Mouse (Mus musculus) left cerebral cortex, postnatal 10 days (tissue): Measurements from ENCODE around the gene Clps. TPM values are rescaled to one million over a fixed set of nuclear protein-coding genes. Genes with fewer than 3 reads are reported as not detected.

Experiments used
- DNase-seq, 2 experiments: peaks; one replicate each; pipeline ENCODE4 v3.0.0; 2021 to 2022; ENCODE audit warnings: low spot score in 2 of 2, mixed read lengths in 1 of 2; ENCODE audit errors: extremely low spot score in 1 of 2
- intact Hi-C: fragments of 180-260 bp; cut with DNase I; formaldehyde crosslinking; loops from one replicate; pipeline ENCODE4 v1.15.1; 2025
- total RNA-seq, 2 experiments: library from RNA; stranded (reverse); gene quantifications; 2 replicates each; pipeline ENCODE4 v1.2.3; 2021

Clps gene
- total RNA-seq, 2 experiments from 2014 or later: not detected

- intact Hi-C loops: loop anchor here (2.0 to 10.0 kb wide), 2 partner anchors 38 to 298 kb away; no protein-coding TSS in a partner anchor
- DNase-seq: peak; percentile 91 to 94
These were observed 37.8 kb downstream of the Clps start for GRCm38 (mm10) chr17:28522623-28523354.

DNA sequence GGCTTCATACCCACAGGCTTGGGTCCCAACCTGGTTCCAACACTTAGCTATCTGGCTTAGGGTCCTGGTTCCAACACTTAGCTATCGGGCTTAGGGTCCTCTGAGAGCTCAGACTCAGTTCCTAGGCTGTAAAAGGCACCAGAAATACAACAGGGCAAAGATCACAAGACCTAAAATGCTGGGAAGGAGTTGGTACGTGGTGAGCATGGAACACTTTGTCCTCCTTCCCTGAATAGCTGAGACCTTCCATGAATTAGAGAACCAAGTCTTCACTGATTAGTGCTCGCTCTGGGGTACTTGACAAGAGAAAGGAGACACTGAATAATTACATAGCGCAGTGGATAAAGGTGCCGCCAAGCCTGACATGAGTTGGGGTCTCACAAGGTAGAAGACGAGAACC is 38.6 kb downstream of the Clps start:
- no peak for DNase-seq
- intact Hi-C loops: loop anchor here (2.0 to 10.0 kb wide), 2 partner anchors 37 to 297 kb away; no protein-coding TSS in a partner anchor

- intact Hi-C loops: loop anchor here (10.0 kb wide), 1 partner anchor 296 kb away; no protein-coding TSS in a partner anchor
- DNase-seq: no peak
These were observed 39.4 kb downstream of the Clps start for GRCm38 (mm10) chr17:28521071-28521726.

DNA sequence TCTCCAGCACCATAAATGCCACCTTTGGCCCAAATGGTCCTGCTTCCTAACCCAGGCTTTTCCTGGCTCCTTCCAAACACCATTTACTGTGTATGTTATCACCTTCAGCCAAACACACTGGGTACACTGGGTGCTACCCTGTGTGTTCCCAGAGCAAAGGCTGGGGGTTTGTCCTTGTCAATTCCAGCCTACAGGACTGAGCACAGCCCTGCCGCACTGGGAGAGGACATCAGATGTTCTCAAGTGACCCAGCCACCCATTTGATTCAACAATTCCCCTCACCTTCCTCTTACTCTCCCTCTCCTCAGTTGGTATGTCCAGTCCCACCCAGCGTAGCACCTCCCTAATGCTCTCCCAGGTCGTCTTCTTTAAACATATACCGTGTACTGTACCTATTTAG is 40.0 kb downstream of the Clps start:
- no peak for DNase-seq
- intact Hi-C loops: loop anchor here (10.0 kb wide), 1 partner anchor 296 kb away; no protein-coding TSS in a partner anchor

GRCm38 (mm10) chr17:28519827-28520226 is 40.7 kb downstream of the Clps start:
- intact Hi-C loops: loop anchor here (10.0 kb wide), 1 partner anchor 295 kb away; no protein-coding TSS in a partner anchor
- DNase-seq: no peak

- intact Hi-C loops: no loop called here
- peak in 1 of 2 experiments; percentile 36 for DNase-seq
These were observed 41.9 kb downstream of the Clps start for GRCm38 (mm10) chr17:28518615-28519071.

- intact Hi-C loops: no loop called here
- DNase-seq: peak; percentile 79 to 93
These were observed 42.5 kb downstream of the Clps start for GRCm38 (mm10) chr17:28517956-28518614.

DNA sequence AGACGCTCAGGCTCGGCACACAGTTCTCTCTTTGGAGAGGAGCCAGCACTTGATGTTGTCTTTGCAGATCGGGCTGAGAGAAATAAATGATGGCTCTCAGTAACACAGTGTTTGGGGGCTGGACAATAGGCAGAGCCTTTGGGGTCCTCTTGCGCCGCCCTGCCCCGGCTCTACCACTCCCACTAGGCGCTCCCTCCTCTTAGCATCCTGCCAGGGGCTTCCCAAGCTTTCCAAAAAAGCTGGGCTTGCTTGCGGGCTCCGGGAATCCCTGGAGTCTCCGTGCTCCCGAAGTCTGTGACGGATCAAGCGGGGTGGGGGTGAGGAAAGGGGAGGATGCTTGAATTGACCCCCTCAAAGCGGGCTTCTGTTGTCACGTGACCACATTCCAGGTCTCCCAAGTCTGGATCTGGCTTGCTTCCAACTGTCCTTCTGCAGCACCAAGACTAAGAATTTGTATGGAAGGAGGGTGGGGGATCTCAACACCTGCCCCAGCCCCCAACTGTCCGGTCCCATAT is 43.1 kb downstream of the Clps start, which contains the start of gene Fkbp5:
Fkbp5 (minus strand) TSS at position 87 of the 515 bp plus-strand sequence.
- intact Hi-C loops: no loop called here
- DNase-seq: peak; percentile 59 to 77

- DNase-seq: no peak
- intact Hi-C loops: no loop called here
These were observed 43.7 kb downstream of the Clps start for GRCm38 (mm10) chr17:28516881-28517280.

GRCm38 (mm10) chr17:28515431-28516341 is 44.9 kb downstream of the Clps start:
- intact Hi-C loops: no loop called here

GRCm38 (mm10) chr17:28514555-28514954 is 46.0 kb downstream of the Clps start:
- intact Hi-C loops: no loop called here
- DNase-seq: no peak

More at GRCm38 (mm10) chr17:28515431-28516341, 44.9 kb downstream of the Clps start:
- DNase-seq: peak in 1 of 2 experiments; percentile 39

DNA sequence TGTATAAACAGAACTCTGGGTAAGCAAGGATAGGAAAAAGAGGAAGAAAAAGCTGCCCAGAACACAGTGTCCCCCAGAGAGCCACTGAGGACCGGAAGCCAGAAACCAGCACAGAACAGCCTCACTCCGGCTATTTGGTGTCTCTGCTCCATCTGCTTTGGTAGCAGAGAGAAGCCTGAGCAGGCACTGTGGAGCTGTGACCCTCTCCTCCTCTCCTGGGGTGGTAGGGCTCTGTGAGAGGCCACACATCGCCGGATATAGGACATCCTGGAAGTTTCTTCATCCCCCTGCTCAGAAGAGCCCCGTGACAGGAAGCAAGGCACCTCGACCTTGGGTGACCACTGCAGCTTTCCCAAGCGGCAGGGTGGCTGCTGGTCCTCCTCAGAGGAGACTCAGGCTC is 46.7 kb downstream of the Clps start:
- intact Hi-C loops: no loop called here
- no peak for DNase-seq

- DNase-seq: no peak
- intact Hi-C loops: no loop called here
These were observed 47.2 kb downstream of the Clps start for GRCm38 (mm10) chr17:28513337-28513736.

DNA sequence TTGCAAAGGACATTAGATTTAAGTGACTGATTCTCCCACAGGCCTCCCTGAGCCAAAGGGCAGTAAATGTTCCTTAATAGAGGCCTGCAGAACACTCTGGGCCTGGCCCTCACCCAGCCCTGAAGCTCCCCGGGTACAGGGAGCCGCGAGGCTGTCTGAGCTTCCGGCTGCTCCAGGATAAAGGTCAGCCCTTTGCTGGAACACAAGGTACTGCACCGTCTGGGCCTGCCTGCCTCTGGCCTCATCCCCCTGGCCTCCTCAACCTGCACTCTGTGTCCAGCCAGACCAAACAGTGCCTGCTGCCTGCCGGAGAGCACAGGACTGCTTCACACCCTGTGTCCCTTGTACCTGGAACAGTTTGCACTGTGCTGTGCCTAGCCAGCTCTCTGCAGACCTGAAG is 47.9 kb downstream of the Clps start:
- intact Hi-C loops: no loop called here
- peak in 1 of 2 experiments; percentile 30 for DNase-seq

GRCm38 (mm10) chr17:28511616-28512541 is 48.7 kb downstream of the Clps start:
- intact Hi-C loops: no loop called here
- no peak for DNase-seq

- intact Hi-C loops: no loop called here
- DNase-seq: peak in 1 of 2 experiments; percentile 39
These were observed 49.9 kb downstream of the Clps start for GRCm38 (mm10) chr17:28510445-28511342.
